Mouse (Mus musculus) lung, adult 2 months (tissue): ENCODE data around the gene Pde6c.

Experiments used
- CTCF ChIP-seq: fragments of 200-500 bp; IDR thresholded peaks from 2 replicates; pipeline ENCODE4 v1.5.1; 2011; ENCODE audit warnings: mild to moderate bottlenecking, low read length, control low read depth; ENCODE audit not compliant: insufficient read depth
- POLR2A ChIP-seq: fragments of 200-500 bp; IDR thresholded peaks from 2 replicates; pipeline ENCODE4 v1.6.1; 2011; ENCODE audit warnings: low read depth, mild to moderate bottlenecking, control low read depth, low read length, borderline replicate concordance; ENCODE audit errors: extremely low read depth

DNA sequence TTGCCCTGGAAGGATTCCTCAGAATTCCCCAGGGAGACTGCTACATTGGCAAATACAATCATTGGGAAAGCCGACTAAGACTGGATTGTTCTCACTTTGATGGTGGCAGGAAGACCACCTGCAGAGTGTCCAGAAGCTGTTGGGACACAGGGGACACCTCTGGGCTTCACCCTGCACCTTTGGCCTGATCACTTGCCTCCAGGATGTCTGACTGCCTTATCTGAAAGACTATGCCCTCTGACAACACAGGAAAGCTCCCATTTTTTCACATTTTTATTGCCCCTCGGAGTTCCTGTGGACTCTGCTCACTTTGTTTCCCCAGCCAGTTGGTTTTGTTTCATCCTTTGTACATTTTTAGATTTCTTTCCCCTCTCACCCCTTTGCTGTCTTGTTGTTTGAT lies 32.1 kb downstream of the Pde6c start:
- TF ChIP-seq CTCF (no peak), POLR2A (no peak)
